Mouse (Mus musculus): Measurements from ENCODE around the gene Gm3045. TPM values are rescaled to one million over a fixed set of nuclear protein-coding genes. Genes with fewer than 3 reads are reported as not detected.

Gene Gm3045
- polyA plus RNA-seq (2012; rRNA removed): not detected in 2 replicates

DNA sequence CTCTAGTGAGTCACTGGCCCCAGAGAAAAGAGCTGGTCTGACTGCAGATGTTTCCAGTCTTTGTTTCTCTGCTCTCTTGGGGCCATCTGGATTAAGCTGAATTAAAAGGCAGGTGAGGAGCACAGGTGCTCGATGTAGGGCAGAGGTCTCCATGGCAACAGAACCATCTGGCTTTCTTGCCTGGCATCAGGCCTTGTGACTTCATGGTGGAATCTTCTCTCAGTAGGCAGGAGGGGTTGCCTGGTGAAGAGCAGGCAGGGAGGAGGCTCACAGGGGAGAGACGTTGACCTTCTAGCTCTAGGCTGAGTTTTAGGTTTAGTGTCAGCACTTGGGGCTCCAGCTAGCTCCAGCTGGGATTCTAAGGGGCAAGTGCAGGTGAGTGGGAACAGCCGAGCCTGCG, at the start of gene Gm3045:
Gene Gm3045 (plus strand): TSS at position 230 of the 400 bp plus-strand sequence.

DNA sequence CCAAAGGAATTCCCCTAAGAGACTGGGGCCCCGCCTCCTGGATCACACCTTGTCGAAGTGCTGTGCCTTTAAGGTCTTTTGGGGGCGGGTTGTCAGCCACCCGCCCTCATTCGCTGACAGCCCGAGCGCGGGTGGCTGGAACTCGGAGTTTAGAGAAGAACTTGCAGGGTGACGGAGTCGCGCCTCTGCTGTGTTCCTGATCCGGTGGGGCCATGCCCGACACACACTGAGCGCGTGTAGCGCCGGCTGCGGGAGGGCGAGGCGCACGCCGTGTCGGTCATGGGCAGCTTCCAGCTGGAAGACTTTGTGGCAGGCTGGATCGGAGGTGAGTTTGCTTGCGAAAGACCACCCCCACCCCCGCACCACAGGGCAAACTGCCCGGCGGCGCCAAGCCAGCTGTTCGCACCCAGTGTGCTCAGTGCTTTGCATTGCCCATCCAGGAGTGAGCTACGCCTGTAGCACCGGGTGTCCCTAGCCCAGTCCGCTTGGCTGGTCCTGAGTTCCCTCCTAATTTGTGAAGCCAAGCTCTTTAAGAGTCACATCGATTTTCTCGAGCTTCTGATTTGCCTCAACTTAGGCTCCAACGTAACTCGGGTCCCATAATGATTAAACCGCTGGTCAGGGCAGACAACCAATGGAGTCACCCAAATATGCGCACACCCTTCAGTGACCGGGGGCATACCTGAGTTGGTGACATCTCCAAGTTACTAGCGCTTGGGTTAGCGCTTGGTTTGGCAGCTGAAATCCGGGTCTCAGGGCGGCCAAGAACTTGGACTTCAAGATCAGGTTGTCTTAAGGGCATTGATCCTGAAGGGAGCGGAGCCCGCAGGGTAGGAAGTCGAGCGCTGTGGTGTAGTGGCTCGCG, 12.0 kb downstream of the Gm3045 start, which contains the start of gene Slc25a48:
Gene Slc25a48 (plus strand): TSS at position 145 of the 865 bp plus-strand sequence.

DNA sequence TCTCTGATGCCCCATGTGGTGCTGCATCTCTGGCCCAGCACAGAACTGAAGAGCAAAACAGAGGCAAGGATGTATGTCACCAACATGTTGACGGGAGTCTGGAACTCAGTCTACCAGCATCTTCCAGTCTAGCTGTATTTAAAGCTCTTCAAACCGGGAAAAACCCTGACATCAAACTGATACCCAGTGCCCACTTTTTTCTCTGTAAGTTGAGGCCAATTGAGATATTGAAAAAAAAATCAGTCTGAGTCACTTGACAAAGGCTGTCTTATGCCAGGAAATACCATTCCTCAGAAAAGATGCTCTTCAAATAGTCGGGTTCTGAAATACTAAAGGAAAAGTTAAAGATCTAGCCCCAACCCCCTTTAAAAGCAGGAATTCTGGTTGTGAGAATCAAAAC, 55.8 kb downstream of the Gm3045 start, which contains the start of gene Il9:
Gene Il9 (minus strand): TSS at position 101 of the 400 bp plus-strand sequence.

Other genes with a start within 250 kb of the Gm3045 start
- gene Tifab, start 247.7 kb upstream of the Gm3045 start, polyA plus RNA-seq (2012; rRNA removed): 4.1 and 4.2 TPM in 2 replicates
- gene Neurog1, start 174.4 kb upstream of the Gm3045 start, polyA plus RNA-seq (2012; rRNA removed): not detected in 2 replicates
- 43.1 and 43.2 TPM in 2 replicates for gene Cxcl14, start 130.0 kb upstream of the Gm3045 start, polyA plus RNA-seq (2012; rRNA removed)
- 0.72 and 0.87 TPM in 2 replicates for gene Slc25a48, start 11.8 kb downstream of the Gm3045 start, polyA plus RNA-seq (2012; rRNA removed)
- gene Il9, start 55.7 kb downstream of the Gm3045 start, polyA plus RNA-seq (2012; rRNA removed): not detected in 2 replicates
- 0.27 and 0.90 TPM in 2 replicates for gene Fbxl21, start 95.9 kb downstream of the Gm3045 start, polyA plus RNA-seq (2012; rRNA removed)
- not detected in 2 replicates for gene Lect2, start 121.9 kb downstream of the Gm3045 start, polyA plus RNA-seq (2012; rRNA removed)
- 110 and 147 TPM in 2 replicates for gene Tgfbi, start 182.9 kb downstream of the Gm3045 start, polyA plus RNA-seq (2012; rRNA removed)

All from colon, adult 2 months (tissue).